8 mouse cellular contexts compared by ENCODE assay signal in the genomic region with DNA sequence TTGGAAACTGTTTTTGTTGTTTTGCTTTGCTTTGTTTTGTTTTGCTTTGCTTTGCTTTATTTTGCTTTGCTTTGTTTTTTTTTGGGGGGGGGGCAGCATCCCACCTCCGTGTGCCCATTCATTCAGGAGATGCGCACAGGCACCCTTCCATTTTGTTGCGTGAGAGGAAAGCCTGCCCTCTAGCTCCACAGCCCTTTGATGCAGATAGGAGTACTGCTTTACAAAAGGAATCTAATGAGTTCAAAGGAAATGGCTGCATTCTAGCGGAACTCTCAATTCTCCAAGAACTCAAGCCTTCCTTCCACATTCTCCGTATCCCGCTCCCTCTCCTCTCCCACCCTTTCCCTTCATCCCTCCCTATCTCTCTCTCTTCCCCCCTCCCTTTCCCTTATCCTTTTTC.
A peak's percentile ranks its signal among the peaks of the same experiment; 100 is the strongest.
DNase-seq lines count a peak whose midpoint lies in the region; ATAC-seq and TF ChIP-seq lines count a peak whose summit lies in the region.

No protein-coding gene starts in this region.

- peak overlapping the region; percentile 46 for H3K4me2 ChIP-seq in kidney, embryonic 16.5 days (replicated peaks; ENCODE audit: low read depth, low read length)
- H3K4me2 ChIP-seq in embryonic facial prominence, embryonic 11.5 days (ENCODE audit: low read depth, low read length), result no peak overlapping the region; the same call in 1 of the 2 replicates
- peak overlapping the region; percentile 50 for H3K4me2 ChIP-seq in hindbrain, postnatal 0 days (ENCODE audit: low read depth, low read length)
- peak overlapping the region; percentile 43 for H3K4me2 ChIP-seq in midbrain, postnatal 0 days (ENCODE audit: low read depth, low read length, poor library complexity, severe bottlenecking)

- no peak overlapping the region for H3K9ac ChIP-seq in kidney, embryonic 16.5 days (replicated peaks; ENCODE audit: low read length)
- H3K9ac ChIP-seq in embryonic facial prominence, embryonic 11.5 days (replicated peaks; ENCODE audit: low read length), result no peak overlapping the region
- H3K9ac ChIP-seq in hindbrain, postnatal 0 days (replicated peaks; ENCODE audit: low read length), result no peak overlapping the region
- no peak overlapping the region for H3K9ac ChIP-seq in midbrain, postnatal 0 days (replicated peaks; ENCODE audit: low read length, poor library complexity, severe bottlenecking)

- peak overlapping the region; percentile 20 for H3K4me3 ChIP-seq in kidney, embryonic 16.5 days (ENCODE audit: low read length)
- H3K4me3 ChIP-seq in embryonic facial prominence, embryonic 11.5 days (ENCODE audit: low read depth, low read length), result no peak overlapping the region
- peak overlapping the region; percentile 20 for H3K4me3 ChIP-seq in hindbrain, postnatal 0 days (ENCODE audit: low read length)
- peak overlapping the region; percentile 10; the same call in 1 of the 2 replicates for H3K4me3 ChIP-seq in midbrain, postnatal 0 days (ENCODE audit: low read depth, low read length)

- H3K27me3 ChIP-seq in kidney, embryonic 16.5 days (ENCODE audit: insufficient read depth, low read length), result peaks cover 4% of the 10 kb centered on the region; the same call in 1 of the 2 replicates
- H3K27me3 ChIP-seq in embryonic facial prominence, embryonic 11.5 days (ENCODE audit: control insufficient read depth, insufficient read depth, low read length), result no peaks in the 10 kb centered on the region
- H3K27me3 ChIP-seq in hindbrain, postnatal 0 days (ENCODE audit: insufficient read depth, low read length), result no peaks in the 10 kb centered on the region
- no peaks in the 10 kb centered on the region for H3K27me3 ChIP-seq in midbrain, postnatal 0 days (ENCODE audit: insufficient read depth, low read length)

- peaks cover 20% of the 10 kb centered on the region for H3K4me1 ChIP-seq in kidney, embryonic 16.5 days (ENCODE audit: insufficient read depth, low read length)
- H3K4me1 ChIP-seq in embryonic facial prominence, embryonic 11.5 days (ENCODE audit: control insufficient read depth, insufficient read depth, low read length), result no peaks in the 10 kb centered on the region
- H3K4me1 ChIP-seq in hindbrain, postnatal 0 days (ENCODE audit: insufficient read depth, low read length), result peaks cover 4% of the 10 kb centered on the region; the same call in 1 of the 2 replicates
- no peaks in the 10 kb centered on the region for H3K4me1 ChIP-seq in midbrain, postnatal 0 days (ENCODE audit: insufficient read depth, low read length)

- no peak for DNase-seq in kidney, adult 18-20 months
- DNase-seq in embryonic facial prominence, embryonic 11.5 days (ENCODE audit: low spot score), result peak; percentile 43
- DNase-seq in hindbrain, postnatal 0 days (ENCODE audit: low spot score), result peak; percentile 66
- DNase-seq in midbrain, postnatal 0 days (ENCODE audit: low spot score), result peak; percentile 69
- no peak for DNase-seq in adrenal gland, postnatal 10 days
- DNase-seq in right cerebral cortex, postnatal 25 days, result no peak
- DNase-seq in thymus, postnatal 25 days, result no peak

- 8% methylated on average over 6 of the region's 6 CpGs for WGBS in kidney, embryonic 16.5 days
- WGBS in embryonic facial prominence, embryonic 11.5 days, result 23% methylated on average over 6 of the region's 6 CpGs
- 18% methylated on average over 6 of the region's 6 CpGs for WGBS in hindbrain, postnatal 0 days
- WGBS in midbrain, postnatal 0 days, result 10% methylated on average over 6 of the region's 6 CpGs

- TF ChIP-seq CTCF in hindbrain, postnatal 0 days (IDR thresholded peaks at IDR 0.05; ENCODE audit: low read depth), result peak; percentile 68
- peak; percentile 72 for TF ChIP-seq CTCF in midbrain, postnatal 0 days (IDR thresholded peaks at IDR 0.05)

- H3K36me3 ChIP-seq in kidney, embryonic 16.5 days (ENCODE audit: insufficient read depth, low read length), result no peaks in the 10 kb centered on the region
- no peaks in the 10 kb centered on the region for H3K36me3 ChIP-seq in embryonic facial prominence, embryonic 11.5 days (replicated peaks; ENCODE audit: control insufficient read depth, insufficient read depth, low read depth, low read length)
- H3K36me3 ChIP-seq in hindbrain, postnatal 0 days (ENCODE audit: insufficient read depth, low read length), result no peaks in the 10 kb centered on the region
- H3K36me3 ChIP-seq in midbrain, postnatal 0 days (ENCODE audit: insufficient read depth, low read length), result no peaks in the 10 kb centered on the region

- no peaks in the 10 kb centered on the region for H3K9me3 ChIP-seq in kidney, embryonic 16.5 days (ENCODE audit: low read length)
- H3K9me3 ChIP-seq in embryonic facial prominence, embryonic 11.5 days (replicated peaks; ENCODE audit: control insufficient read depth, low read length), result no peaks in the 10 kb centered on the region
- H3K9me3 ChIP-seq in hindbrain, postnatal 0 days (ENCODE audit: low read length), result no peaks in the 10 kb centered on the region
- H3K9me3 ChIP-seq in midbrain, postnatal 0 days (ENCODE audit: low read length), result no peaks in the 10 kb centered on the region

- ATAC-seq in kidney, embryonic 16.5 days (ENCODE audit: low FRiP score, low TSS enrichment), result no peak
- ATAC-seq in embryonic facial prominence, embryonic 11.5 days (replicated peaks; ENCODE audit: insufficient number of reproducible peaks, low FRiP score, low TSS enrichment, low read depth), result no peak
- ATAC-seq in hindbrain, postnatal 0 days, result 0 out of 2 replicates have a peak, but pooled peaks have one; percentile 53
- no peak for ATAC-seq in midbrain, postnatal 0 days (ENCODE audit: low FRiP score)

- no peak overlapping the region for H3K27ac ChIP-seq in kidney, embryonic 16.5 days (ENCODE audit: low read length)
- no peak overlapping the region for H3K27ac ChIP-seq in embryonic facial prominence, embryonic 11.5 days (replicated peaks; ENCODE audit: low read depth, low read length)
- no peak overlapping the region for H3K27ac ChIP-seq in hindbrain, postnatal 0 days
- H3K27ac ChIP-seq in midbrain, postnatal 0 days (ENCODE audit: low read depth, low read length), result no peak overlapping the region

Comparison
In these comparisons a context has a peak if more than half of its experiments do, and no peak if none do; other contexts are left out.
1. DNase-seq: peak in embryonic facial prominence, embryonic 11.5 days (single experiment), hindbrain, postnatal 0 days (single experiment) and midbrain, postnatal 0 days (single experiment); none in kidney, adult 18-20 months (single experiment), adrenal gland, postnatal 10 days (single experiment), right cerebral cortex, postnatal 25 days (single experiment) and thymus, postnatal 25 days (single experiment).